Mouse (Mus musculus) midbrain, embryonic 12.5 days (tissue): Measurements from ENCODE around the gene Plekhm3. TPM values are rescaled to one million over a fixed set of nuclear protein-coding genes. Genes with fewer than 3 reads are reported as not detected.

Source experiments
- ATAC-seq: fragments of 200-750 bp; cut with Nextera tagmentation; 2 replicates; pipeline ENCODE4 v1.8.0; 2017; ENCODE audit warnings: low read depth, moderate TSS enrichment, moderate library complexity; ENCODE audit not compliant: low FRiP score
- H3K27ac ChIP-seq: fragments of 300-500 bp; sonication (generic); replicated peaks from 2 replicates; pipeline ENCODE4 v1.5.1; 2016; ENCODE audit warnings: mild to moderate bottlenecking
- H3K27me3 ChIP-seq: fragments of 300-500 bp; sonication (generic); 2 replicates; pipeline ENCODE4 v1.6.1; 2016; ENCODE audit warnings: mild to moderate bottlenecking
- H3K36me3 ChIP-seq: fragments of 300-500 bp; sonication (generic); 2 replicates; pipeline ENCODE4 v1.6.1; 2016
- H3K4me1 ChIP-seq: fragments of 300-500 bp; sonication (generic); 2 replicates; pipeline ENCODE4 v1.6.1; 2016
- H3K4me2 ChIP-seq: fragments of 300-500 bp; sonication (generic); replicated peaks from 2 replicates; pipeline ENCODE4 v1.6.1; 2016; ENCODE audit warnings: mild to moderate bottlenecking, moderate library complexity
- H3K4me3 ChIP-seq: fragments of 300-500 bp; sonication (generic); 2 replicates; pipeline ENCODE4 v1.5.1; 2016; ENCODE audit warnings: mild to moderate bottlenecking
- H3K9ac ChIP-seq: fragments of 300-500 bp; sonication (generic); replicated peaks from 2 replicates; pipeline ENCODE4 v1.6.1; 2016; ENCODE audit warnings: mild to moderate bottlenecking, moderate library complexity
- H3K9me3 ChIP-seq: fragments of 300-500 bp; sonication (generic); 2 replicates; pipeline ENCODE4 v1.6.1; 2016; ENCODE audit warnings: mild to moderate bottlenecking
- WGBS: fragments of 180-500 bp; shearing (Covaris S2); methylation state at CpG from one replicate; pipeline ENCODE4 v1.1.7; 2016; 5-methylcytosine and 5-hydroxymethylcytosine counted together
- polyA plus RNA-seq: library from polyadenylated mRNA; unstranded; fragments of >200 nt; fragmentation: Nextera tagmentation; extraction: Ambion mirVana; gene quantifications from 2 replicates; pipeline ENCODE4 v1.2.1, GENCODE M21; 2016

Plekhm3 gene
- polyA plus RNA-seq, 1 experiment from 2014 or later, result 13.1 TPM

- Histone ChIP-seq H3K27ac (no peak overlapping the region), H3K4me1 (no peaks in the 10 kb centered on the region), H3K36me3 (no peaks in the 10 kb centered on the region), H3K27me3 (no peaks in the 10 kb centered on the region), H3K4me3 (no peak overlapping the region), H3K9ac (no peak overlapping the region), H3K9me3 (no peaks in the 10 kb centered on the region), H3K4me2 (no peak overlapping the region)
- WGBS, result 90% methylated on average over 5 of the region's 5 CpGs
- no peak for ATAC-seq
Measured at GRCm38 (mm10) chr1:64754658-64755057, 202.0 kb downstream of the Plekhm3 start.

DNA sequence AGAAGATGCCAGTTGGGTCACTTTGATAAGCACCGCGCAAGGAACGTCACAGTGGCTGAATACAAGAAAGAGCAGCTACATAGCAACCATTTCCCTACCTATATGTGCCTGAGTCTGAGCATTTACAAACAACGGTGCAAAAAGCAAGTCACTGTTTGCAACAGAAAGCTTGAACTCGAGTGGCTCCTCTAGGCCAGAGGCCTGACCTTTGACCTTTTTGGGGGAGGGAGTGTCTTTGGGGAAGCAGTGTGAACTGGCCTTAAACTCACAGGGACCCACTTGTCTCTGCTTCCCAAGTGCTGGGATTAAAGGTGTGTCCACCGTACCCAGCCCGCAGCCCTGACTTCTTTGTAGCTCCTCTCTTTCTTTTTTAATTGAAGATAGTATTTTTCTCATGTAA lies 203.0 kb downstream of the Plekhm3 start:
- Histone ChIP-seq H3K4me1 (no peaks in the 10 kb centered on the region), H3K27me3 (no peaks in the 10 kb centered on the region), H3K4me3 (no peak overlapping the region), H3K9ac (no peak overlapping the region), H3K9me3 (no peaks in the 10 kb centered on the region), H3K4me2 (no peak overlapping the region), H3K36me3 (no peaks in the 10 kb centered on the region), H3K27ac (no peak overlapping the region)
- ATAC-seq, result no peak
- 78% methylated on average over 7 of the region's 7 CpGs for WGBS

GRCm38 (mm10) chr1:64753109-64753508 lies 203.5 kb downstream of the Plekhm3 start:
- Histone ChIP-seq H3K27ac (no peak overlapping the region), H3K27me3 (no peaks in the 10 kb centered on the region), H3K36me3 (no peaks in the 10 kb centered on the region), H3K9me3 (no peaks in the 10 kb centered on the region), H3K4me1 (no peaks in the 10 kb centered on the region), H3K9ac (no peak overlapping the region), H3K4me3 (no peak overlapping the region), H3K4me2 (no peak overlapping the region)
- no peak for ATAC-seq
- 90% methylated on average over 8 of the region's 8 CpGs for WGBS

DNA sequence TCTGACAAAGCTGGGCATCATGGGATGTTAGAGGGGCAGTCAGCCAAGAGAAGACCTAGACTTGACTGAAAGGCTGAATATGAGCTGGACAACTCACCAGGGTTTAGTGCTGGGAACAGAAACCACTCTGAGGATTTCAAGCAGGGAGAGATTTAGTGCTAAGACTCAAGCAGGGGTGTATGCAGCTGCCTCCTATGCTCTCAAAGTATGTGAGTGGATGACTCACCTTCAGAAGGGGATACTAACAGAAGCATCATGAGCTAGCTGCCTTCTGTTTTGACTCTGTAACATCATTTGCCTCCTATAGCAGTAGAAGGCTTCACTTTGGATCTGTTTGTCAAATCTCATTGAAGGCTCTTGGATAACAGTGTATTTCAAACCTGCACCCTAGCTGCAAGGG lies 212.0 kb downstream of the Plekhm3 start:
- no peak overlapping the region for H3K27ac ChIP-seq
- no peaks in the 10 kb centered on the region for H3K36me3 ChIP-seq
- no peaks in the 10 kb centered on the region for H3K9me3 ChIP-seq
- H3K27me3 ChIP-seq, result peaks cover 4% of the 10 kb centered on the region
- ATAC-seq, result no peak
- H3K4me2 ChIP-seq, result no peak overlapping the region
- H3K9ac ChIP-seq, result no peak overlapping the region
- H3K4me3 ChIP-seq, result no peak overlapping the region
- no peaks in the 10 kb centered on the region for H3K4me1 ChIP-seq

- H3K9ac ChIP-seq, result no peak overlapping the region
- H3K27me3 ChIP-seq, result peaks cover 19% of the 10 kb centered on the region
- peaks cover 12% of the 10 kb centered on the region for H3K4me1 ChIP-seq
- ATAC-seq, result no peak
- no peak overlapping the region for H3K4me2 ChIP-seq
- no peaks in the 10 kb centered on the region for H3K9me3 ChIP-seq
- H3K36me3 ChIP-seq, result no peaks in the 10 kb centered on the region
- H3K27ac ChIP-seq, result no peak overlapping the region
- 91% methylated on average over 18 of the region's 18 CpGs for WGBS
- H3K4me3 ChIP-seq, result no peak overlapping the region
Measured at GRCm38 (mm10) chr1:64742741-64743408, 213.7 kb downstream of the Plekhm3 start.

DNA sequence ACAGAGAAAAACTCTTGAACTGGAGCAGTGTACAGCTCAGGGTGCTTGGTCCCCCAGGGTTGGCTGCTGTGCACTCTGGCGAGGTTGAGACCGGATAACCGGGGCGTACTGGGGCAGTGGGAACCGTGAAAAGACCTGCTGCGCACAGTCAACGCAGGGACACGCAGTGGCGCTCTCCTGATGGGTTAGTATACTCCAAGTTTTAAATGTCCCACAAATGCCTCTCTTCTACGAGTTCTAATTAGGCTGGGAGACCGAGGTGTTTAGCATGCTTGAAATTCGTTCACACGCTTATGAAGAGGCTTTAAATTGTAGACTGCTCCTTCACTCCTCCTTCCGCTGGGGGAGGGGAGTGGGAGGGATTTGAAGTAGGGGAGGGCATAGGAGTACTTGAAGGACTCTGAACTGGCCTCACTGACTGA lies 218.0 kb downstream of the Plekhm3 start:
- ATAC-seq, result no peak

DNA sequence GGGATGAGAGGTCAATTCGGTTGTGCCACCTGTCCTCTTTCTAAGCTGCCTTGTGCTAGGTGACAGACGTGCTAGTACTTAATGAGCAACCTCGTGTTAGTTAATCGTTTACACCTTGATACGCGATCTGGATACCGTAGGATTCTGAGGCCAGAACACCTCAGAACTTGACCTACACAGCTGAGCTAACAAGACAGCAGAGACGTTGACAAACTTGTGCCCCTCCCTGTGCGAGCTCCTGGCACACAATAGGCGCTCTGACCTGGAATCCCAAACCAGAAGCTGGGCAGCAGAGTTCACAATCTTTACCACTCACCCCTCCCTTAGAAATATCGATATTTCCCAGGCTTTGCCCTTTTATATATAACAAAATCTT lies 218.5 kb downstream of the Plekhm3 start:
- no peaks in the 10 kb centered on the region for H3K9me3 ChIP-seq
- H3K9ac ChIP-seq, result no peak overlapping the region; the same call in 1 of the 2 replicates
- H3K36me3 ChIP-seq, result no peaks in the 10 kb centered on the region
- peak; percentile 5 for ATAC-seq
- H3K4me2 ChIP-seq, result peak overlapping the region; percentile 91
- H3K4me1 ChIP-seq, result peaks cover 48% of the 10 kb centered on the region
- peak overlapping the region; percentile 64 for H3K4me3 ChIP-seq
- peaks cover 64% of the 10 kb centered on the region for H3K27me3 ChIP-seq
- under 1% methylated on average over 11 of the region's 11 CpGs for WGBS
- H3K27ac ChIP-seq, result no peak overlapping the region

More for the DNA sequence above, 218.0 kb downstream of the Plekhm3 start:
- H3K4me2 ChIP-seq, result peak overlapping the region; percentile 91
- no peaks in the 10 kb centered on the region for H3K36me3 ChIP-seq
- H3K4me1 ChIP-seq, result peaks cover 44% of the 10 kb centered on the region
- WGBS, result under 1% methylated on average over 14 of the region's 14 CpGs
- peaks cover 59% of the 10 kb centered on the region for H3K27me3 ChIP-seq
- H3K9me3 ChIP-seq, result no peaks in the 10 kb centered on the region
- H3K27ac ChIP-seq, result no peak overlapping the region
- peak overlapping the region; percentile 64 for H3K4me3 ChIP-seq
- no peak overlapping the region for H3K9ac ChIP-seq

DNA sequence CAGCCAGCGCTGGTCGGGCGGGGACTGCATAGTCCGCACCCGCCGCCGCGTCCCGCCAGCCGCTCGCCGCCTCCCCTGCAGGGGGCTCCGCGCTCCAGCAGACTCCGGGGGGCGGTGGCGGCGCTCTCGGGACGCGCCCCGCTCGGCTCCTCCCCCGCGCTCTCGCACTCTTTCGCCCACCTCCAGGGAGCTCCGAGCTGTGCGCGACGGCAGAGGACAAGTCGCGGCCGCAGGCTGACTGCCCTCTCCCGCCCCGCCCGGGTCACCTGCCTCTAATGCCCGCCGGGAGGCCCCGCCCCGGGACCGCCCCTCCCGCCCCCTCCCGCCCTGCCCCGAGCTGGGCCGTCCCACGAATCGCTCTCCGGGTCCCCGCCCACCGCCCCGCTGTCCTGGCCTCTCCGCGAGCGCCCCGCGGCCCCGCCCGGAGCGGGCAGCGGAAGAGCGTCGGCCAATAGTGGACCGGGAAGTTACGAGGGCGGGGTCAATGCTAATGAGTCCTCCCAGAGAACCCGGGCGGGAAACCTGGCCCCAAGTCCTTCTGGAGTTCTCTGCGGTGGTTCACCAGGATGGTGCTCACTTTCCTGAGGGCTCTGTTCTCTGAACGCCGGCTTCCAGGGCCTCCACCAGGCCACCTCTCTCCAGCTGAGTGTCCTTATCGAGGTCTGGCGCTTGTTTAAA lies 219.0 kb downstream of the Plekhm3 start, which contains the start of gene Fzd5:
Gene Fzd5, minus strand, starts transcription at position 250 of the 678 bp plus-strand sequence.
- Histone ChIP-seq H3K27ac (no peak within 1 kb of the TSS), H3K27me3 (peaks cover 69% of the 10 kb centered on the region), H3K4me1 (peaks cover 52% of the 10 kb centered on the region), H3K4me2 (peak within 1 kb of the TSS; percentile 91), H3K9me3 (no peaks in the 10 kb centered on the region), H3K4me3 (peak within 1 kb of the TSS; percentile 64), H3K36me3 (no peaks in the 10 kb centered on the region), H3K9ac (peak within 1 kb of the TSS; percentile 60)
- peak; percentile 94 for ATAC-seq
- WGBS, result under 1% methylated on average over 50 of the region's 73 CpGs

DNA sequence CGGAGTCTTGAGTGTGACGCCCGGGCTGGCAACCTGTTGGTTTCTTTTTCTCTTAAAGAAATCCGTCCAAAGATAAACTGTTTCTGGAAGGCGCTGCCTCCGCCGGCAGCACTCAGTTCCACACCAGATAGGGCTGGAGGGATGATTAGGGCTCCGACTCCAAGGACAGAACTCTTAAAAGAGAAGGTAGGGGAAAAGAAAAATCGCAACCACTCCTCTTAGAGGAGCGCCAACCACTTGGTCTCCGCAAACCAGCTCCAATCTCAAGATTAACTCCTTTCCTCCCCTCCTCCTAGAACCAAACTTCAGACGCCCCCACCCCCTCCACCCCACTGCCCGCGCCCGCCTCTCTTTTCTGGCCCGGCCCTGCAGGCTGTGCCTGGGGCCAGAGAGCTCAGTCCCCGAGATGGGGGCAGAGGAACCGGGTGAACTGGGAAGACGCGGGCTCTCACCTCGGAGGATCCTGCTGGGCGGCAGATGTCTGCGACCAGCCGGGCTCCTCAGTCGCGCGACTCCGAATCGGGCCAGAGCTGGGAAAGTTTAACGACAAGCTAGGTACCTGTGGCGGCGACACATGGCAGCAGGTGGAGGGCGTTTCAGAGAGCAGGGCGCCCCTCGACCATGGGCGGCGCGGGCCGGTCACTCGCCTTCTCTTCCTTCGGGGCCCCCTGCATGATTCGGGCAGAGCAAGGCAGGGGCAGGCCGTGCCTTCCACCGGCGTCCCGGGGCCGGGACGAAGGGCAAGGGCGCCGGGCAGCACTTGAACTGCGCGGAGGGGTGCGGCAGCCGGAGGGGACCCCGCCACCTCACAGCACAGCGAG lies 219.7 kb downstream of the Plekhm3 start:
- under 1% methylated on average over 54 of the region's 56 CpGs for WGBS
- Histone ChIP-seq H3K27ac (no peak overlapping the region), H3K4me3 (peak overlapping the region; percentile 64), H3K36me3 (no peaks in the 10 kb centered on the region), H3K9ac (peak overlapping the region; percentile 60), H3K4me1 (peaks cover 56% of the 10 kb centered on the region), H3K27me3 (peaks cover 76% of the 10 kb centered on the region), H3K9me3 (no peaks in the 10 kb centered on the region), H3K4me2 (peak overlapping the region; percentile 91)
- 0 out of 2 replicates have a peak, but pooled peaks have one; percentile 0 for ATAC-seq

Other genes starting within 250 kb of the Plekhm3 start
- gene Fzd5, start 219.1 kb downstream of the Plekhm3 start, polyA plus RNA-seq, result 0.36 and 0.42 TPM in 2 replicates
- 0.20 TPM in 1 of 2 replicates, not detected in the other for gene Akr1cl, start 75.9 kb upstream of the Plekhm3 start, polyA plus RNA-seq
- not detected in 2 replicates for gene Cryge, start 94.3 kb upstream of the Plekhm3 start, polyA plus RNA-seq
- 0.65 TPM in 1 of 2 replicates, not detected in the other for gene Crygd, start 106.6 kb upstream of the Plekhm3 start, polyA plus RNA-seq
- gene Crygc, start 116.9 kb upstream of the Plekhm3 start, polyA plus RNA-seq, result 0.30 TPM in 1 of 2 replicates, not detected in the other
- 0.36 TPM in 1 of 2 replicates, not detected in the other for gene Crygb, start 125.5 kb upstream of the Plekhm3 start, polyA plus RNA-seq
- gene Cryga, start 146.5 kb upstream of the Plekhm3 start, polyA plus RNA-seq, result not detected in 2 replicates
- not detected in 2 replicates for gene Gm28845, start 162.7 kb upstream of the Plekhm3 start, polyA plus RNA-seq
- gene D630023F18Rik, start 166.4 kb upstream of the Plekhm3 start, polyA plus RNA-seq, result 0.13 TPM in 1 of 2 replicates, not detected in the other
- 397 and 420 TPM in 2 replicates for gene Idh1, start 229.7 kb upstream of the Plekhm3 start, polyA plus RNA-seq
- gene Pikfyve, start 229.9 kb upstream of the Plekhm3 start, polyA plus RNA-seq, result 18.4 and 19.9 TPM in 2 replicates